Mouse (Mus musculus) embryonic facial prominence, embryonic 10.5 days (tissue): Measurements from ENCODE around the gene Calcb. TPM values are rescaled to one million over a fixed set of nuclear protein-coding genes. Genes with fewer than 3 reads are reported as not detected.

Source experiments
- DNase-seq: peaks from one replicate; pipeline ENCODE4 v3.0.0-alpha.2; 2017; ENCODE audit warnings: low spot score
- H3K27ac ChIP-seq: fragments of 300-500 bp; sonication (generic); replicated peaks from 2 replicates; pipeline ENCODE4 v1.5.1; 2016; ENCODE audit warnings: mild to moderate bottlenecking
- H3K27me3 ChIP-seq: fragments of 300-500 bp; sonication (generic); replicated peaks from 2 replicates; pipeline ENCODE4 v1.6.1; 2016; ENCODE audit warnings: low read depth, mild to moderate bottlenecking; ENCODE audit not compliant: poor library complexity, severe bottlenecking
- H3K36me3 ChIP-seq: fragments of 300-500 bp; sonication (generic); replicated peaks from 2 replicates; pipeline ENCODE4 v1.6.1; 2016; ENCODE audit warnings: mild to moderate bottlenecking, moderate library complexity
- H3K4me1 ChIP-seq: fragments of 300-500 bp; sonication (generic); 2 replicates; pipeline ENCODE4 v1.6.1; 2016
- H3K4me3 ChIP-seq: fragments of 300-500 bp; sonication (generic); 2 replicates; pipeline ENCODE4 v1.5.1; 2016; ENCODE audit warnings: mild to moderate bottlenecking, moderate library complexity
- H3K9me3 ChIP-seq: fragments of 300-500 bp; sonication (generic); 2 replicates; pipeline ENCODE4 v1.6.1; 2016; ENCODE audit warnings: mild to moderate bottlenecking
- WGBS: fragments of 180-500 bp; shearing (Covaris S2); methylation state at CpG from one replicate; pipeline ENCODE4 v1.1.7; 2016; 5-methylcytosine and 5-hydroxymethylcytosine counted together
- polyA plus RNA-seq: library from polyadenylated mRNA; unstranded; fragments of >200 nt; fragmentation: Nextera tagmentation; extraction: Ambion mirVana; gene quantifications from 2 replicates; pipeline ENCODE4 v1.2.1, GENCODE M21; 2016

Calcb gene
- polyA plus RNA-seq, 1 experiment from 2014 or later = not detected

- 75% methylated on average over 3 of the region's 3 CpGs for WGBS
- DNase-seq = no peak
- Histone ChIP-seq H3K36me3 (no peaks in the 10 kb centered on the region), H3K4me3 (no peak overlapping the region), H3K9me3 (no peaks in the 10 kb centered on the region), H3K4me1 (no peaks in the 10 kb centered on the region), H3K27ac (no peak overlapping the region), H3K27me3 (no peaks in the 10 kb centered on the region)
These were observed 46.8 kb downstream of the Calcb start for GRCm38 (mm10) chr7:114765273-114765672.

GRCm38 (mm10) chr7:114766523-114766922 is 48.1 kb downstream of the Calcb start:
- Histone ChIP-seq H3K9me3 (no peaks in the 10 kb centered on the region), H3K4me3 (no peak overlapping the region), H3K36me3 (no peaks in the 10 kb centered on the region), H3K27ac (no peak overlapping the region), H3K27me3 (no peaks in the 10 kb centered on the region), H3K4me1 (no peaks in the 10 kb centered on the region)
- no peak for DNase-seq
- WGBS = 90% methylated on average over 3 of the region's 3 CpGs

GRCm38 (mm10) chr7:114768516-114768915 is 50.1 kb downstream of the Calcb start:
- WGBS = 91% methylated on average over 5 of the region's 5 CpGs
- H3K27me3 ChIP-seq = no peaks in the 10 kb centered on the region
- no peak overlapping the region for H3K4me3 ChIP-seq
- no peaks in the 10 kb centered on the region for H3K36me3 ChIP-seq
- H3K4me1 ChIP-seq = no peaks in the 10 kb centered on the region; the same call in 1 of the 2 replicates
- no peak for DNase-seq
- H3K9me3 ChIP-seq = no peaks in the 10 kb centered on the region
- H3K27ac ChIP-seq = no peak overlapping the region

GRCm38 (mm10) chr7:114769041-114769440 is 50.6 kb downstream of the Calcb start:
- WGBS = 88% methylated on average over 4 of the region's 4 CpGs
- no peaks in the 10 kb centered on the region for H3K27me3 ChIP-seq
- H3K9me3 ChIP-seq = no peaks in the 10 kb centered on the region
- H3K27ac ChIP-seq = no peak overlapping the region
- H3K36me3 ChIP-seq = no peaks in the 10 kb centered on the region
- H3K4me3 ChIP-seq = no peak overlapping the region
- peaks cover 5% of the 10 kb centered on the region for H3K4me1 ChIP-seq
- no peak for DNase-seq

GRCm38 (mm10) chr7:114770586-114770985 is 52.1 kb downstream of the Calcb start:
- Histone ChIP-seq H3K36me3 (no peaks in the 10 kb centered on the region), H3K27me3 (no peaks in the 10 kb centered on the region), H3K4me1 (peaks cover 5% of the 10 kb centered on the region), H3K4me3 (no peak overlapping the region), H3K27ac (no peak overlapping the region), H3K9me3 (no peaks in the 10 kb centered on the region)
- no peak for DNase-seq
- 96% methylated on average over 3 of the region's 3 CpGs for WGBS

GRCm38 (mm10) chr7:114771801-114772200 is 53.4 kb downstream of the Calcb start:
- WGBS = 76% methylated on average over 7 of the region's 7 CpGs
- no peak for DNase-seq
- Histone ChIP-seq H3K4me3 (no peak overlapping the region), H3K27me3 (no peaks in the 10 kb centered on the region), H3K27ac (no peak overlapping the region), H3K4me1 (peaks cover 5% of the 10 kb centered on the region), H3K9me3 (no peaks in the 10 kb centered on the region), H3K36me3 (no peaks in the 10 kb centered on the region)

Other genes starting within 250 kb of the Calcb start
- gene Cyp2r1, start 155.7 kb upstream of the Calcb start, polyA plus RNA-seq = 0.83 and 1.6 TPM in 2 replicates
- 3.1 and 3.9 TPM in 2 replicates for gene Calca, start 82.3 kb upstream of the Calcb start, polyA plus RNA-seq
- 5.5 and 6.4 TPM in 2 replicates for gene Insc, start 25.1 kb downstream of the Calcb start, polyA plus RNA-seq